Mouse (Mus musculus): ENCODE data around the gene Pcsk5.
A peak's percentile ranks its signal among the peaks of the same experiment; 100 is the strongest.

Gene Pcsk5

DNA sequence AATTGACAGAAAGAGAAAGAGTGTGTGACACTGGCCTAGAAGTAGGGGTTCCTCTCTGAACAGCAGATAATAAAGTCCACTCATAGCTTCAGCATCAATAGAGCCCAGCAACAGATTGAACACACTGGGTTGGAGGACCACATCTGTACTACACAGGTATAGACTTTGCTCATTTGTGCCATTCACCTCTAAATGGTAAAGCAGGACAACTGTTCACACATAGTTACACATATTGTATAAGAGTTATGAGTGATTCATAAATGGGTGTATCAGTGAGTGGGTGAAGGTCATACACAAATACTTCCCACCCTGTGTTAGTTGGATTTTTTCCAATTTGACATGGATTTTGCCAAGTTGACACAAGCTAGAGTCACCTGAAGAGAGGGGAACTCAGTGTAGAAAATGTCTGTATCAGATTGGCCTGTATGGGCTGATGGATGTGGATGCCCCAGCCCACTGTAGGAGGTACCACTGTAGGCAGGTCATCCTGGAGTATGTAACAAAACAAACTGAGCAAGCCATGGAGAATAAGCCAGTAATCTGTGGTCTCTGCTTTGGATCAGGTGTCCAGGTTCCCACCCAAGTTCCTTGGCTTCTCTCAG is 104.7 kb downstream of the Pcsk5 start:
- DNase-seq, result no peak

DNA sequence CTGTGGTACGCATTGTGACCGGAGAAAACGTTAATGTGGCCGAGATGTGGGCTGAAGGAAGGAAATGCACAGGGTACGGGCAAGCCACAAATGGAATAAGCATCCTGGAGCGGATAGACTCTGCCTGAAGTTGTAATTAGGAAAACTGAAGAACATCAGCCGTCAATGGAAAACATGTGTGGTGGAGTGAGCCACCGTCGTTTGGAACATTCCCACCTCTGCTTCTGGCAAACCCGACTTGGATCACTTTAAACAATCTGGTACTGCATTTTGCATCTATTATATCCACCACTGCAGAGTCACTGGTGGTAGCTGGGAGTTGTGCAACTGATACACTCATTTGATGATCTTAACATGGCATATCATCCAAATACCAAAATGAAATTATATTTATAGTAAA is 120.4 kb downstream of the Pcsk5 start:
- DNase-seq, result no peak

DNA sequence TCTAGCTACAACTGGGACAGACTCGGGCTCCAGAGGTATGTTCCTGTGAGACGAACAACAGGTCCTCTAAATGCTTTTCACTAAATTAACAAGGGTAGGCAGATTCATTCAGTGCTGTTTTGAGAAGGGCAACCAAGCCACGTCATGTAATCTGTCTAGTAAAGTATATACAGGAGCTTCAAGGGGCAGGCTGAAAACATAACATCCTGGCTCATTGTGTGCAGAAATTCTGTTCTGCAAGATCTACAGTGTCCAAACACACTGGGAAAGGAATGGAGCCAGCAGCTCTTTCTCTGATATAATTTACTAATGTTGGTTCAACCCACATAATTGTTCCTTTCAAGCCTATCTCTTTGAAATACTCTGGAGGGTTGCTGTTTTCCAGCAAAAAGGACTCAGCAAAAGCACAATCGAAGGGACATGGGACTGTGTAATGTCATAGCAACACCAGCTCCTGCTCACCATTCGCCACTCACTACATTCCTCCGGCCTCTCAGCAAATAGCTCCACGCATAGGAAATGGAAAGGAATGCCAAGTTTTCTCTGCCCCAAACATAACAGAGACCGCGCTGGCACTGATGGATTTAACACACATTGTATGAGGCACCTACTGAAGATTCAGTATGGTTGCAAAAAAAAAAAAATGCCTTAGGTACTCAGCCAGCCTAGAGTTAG is 122.0 kb downstream of the Pcsk5 start:
- DNase-seq, result no peak

DNA sequence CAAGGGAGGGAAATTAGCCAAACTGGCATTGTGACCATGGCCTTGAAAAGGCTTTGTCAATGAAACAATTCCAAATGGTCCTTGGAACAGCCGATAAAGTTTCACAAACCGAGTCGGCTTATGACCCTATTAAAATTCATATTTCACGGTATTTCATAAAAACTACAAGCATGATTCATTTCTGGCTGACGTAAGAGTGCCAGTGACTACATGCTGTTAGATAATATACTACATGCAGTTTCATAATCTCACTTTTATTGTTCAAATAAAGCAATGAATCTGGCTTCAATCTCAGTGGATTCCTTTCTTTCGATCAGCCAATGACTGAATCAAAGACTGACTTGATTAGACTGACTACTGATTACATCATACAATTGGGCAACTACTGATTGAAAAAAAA is 145.8 kb downstream of the Pcsk5 start:
- no peak for DNase-seq

DNA sequence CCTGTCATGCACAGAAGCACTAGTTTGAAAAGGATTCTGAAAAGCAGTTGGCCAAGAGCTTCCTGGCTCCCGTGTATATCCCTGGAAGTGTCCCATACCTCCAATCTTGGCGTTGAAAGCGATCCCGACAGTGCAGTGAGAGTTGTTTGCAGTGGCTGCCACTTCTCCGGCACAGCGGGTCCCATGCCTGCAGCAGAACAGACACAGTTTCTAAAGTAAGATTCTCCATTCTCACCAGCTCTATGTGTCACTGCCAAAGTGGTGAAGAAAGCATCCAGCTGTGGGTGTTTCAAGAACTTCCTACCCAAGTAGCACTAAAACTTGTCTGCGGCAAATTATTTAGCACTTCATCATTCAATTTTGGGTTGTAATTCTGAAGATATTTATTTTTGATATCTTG is 159.1 kb downstream of the Pcsk5 start:
- DNase-seq, result no peak

DNA sequence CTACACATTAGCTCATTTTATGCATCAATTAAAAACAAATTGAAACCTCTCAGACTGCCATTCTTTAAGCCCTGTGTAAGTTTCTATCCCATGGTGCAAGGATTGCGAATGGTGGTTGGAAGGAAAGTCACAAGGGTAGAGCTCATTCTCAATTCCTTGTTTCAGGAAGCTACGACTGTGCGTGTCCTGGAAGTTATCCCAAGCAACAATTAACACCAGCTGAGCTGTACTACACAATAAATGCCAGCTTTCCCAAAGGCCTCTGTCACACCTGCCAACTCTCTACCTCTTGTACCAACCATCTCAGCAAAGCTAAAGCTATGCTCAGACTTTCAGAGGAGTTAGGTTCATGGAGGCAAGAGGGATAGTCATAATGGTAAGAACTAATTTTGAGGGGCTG is 174.8 kb downstream of the Pcsk5 start:
- DNase-seq, result no peak

DNA sequence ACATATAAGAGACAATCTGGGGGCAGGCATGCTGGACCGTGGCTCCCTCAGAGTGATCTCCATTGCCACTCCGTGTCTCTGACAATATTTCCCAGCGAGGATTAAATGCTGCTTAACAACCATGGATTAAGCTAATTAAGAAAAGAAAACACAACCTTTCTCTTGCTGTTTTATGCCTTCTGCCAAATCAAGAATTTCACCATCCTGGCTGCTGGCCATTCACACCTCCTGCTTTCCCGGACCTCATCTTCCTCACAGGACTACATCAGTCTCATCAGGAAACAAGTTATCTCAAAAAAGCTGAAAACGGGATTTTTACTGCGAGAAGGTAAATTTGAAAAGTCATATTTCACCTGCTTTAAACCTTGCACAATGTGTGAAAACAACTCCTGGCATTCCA is 175.2 kb downstream of the Pcsk5 start:
- no peak for DNase-seq

DNA sequence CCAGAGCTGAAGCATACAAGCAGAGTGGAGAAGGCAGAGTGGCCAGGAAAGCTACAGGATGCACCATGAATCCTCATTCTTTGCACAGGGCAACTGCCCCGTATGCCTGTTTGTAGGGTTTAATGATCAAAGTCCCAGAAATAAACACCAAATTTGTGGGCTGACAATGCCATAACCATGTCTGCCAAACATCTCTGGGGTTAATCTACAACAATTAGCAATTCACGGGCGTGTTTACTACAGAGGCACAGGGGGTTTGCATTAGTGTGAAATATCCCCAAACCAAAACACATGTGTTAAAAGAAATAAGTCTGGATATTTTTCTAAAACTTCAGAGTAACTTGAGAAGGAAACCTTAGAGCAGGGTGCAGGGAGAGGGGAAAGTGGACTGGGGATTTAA is 178.1 kb downstream of the Pcsk5 start:
- DNase-seq, result no peak

DNA sequence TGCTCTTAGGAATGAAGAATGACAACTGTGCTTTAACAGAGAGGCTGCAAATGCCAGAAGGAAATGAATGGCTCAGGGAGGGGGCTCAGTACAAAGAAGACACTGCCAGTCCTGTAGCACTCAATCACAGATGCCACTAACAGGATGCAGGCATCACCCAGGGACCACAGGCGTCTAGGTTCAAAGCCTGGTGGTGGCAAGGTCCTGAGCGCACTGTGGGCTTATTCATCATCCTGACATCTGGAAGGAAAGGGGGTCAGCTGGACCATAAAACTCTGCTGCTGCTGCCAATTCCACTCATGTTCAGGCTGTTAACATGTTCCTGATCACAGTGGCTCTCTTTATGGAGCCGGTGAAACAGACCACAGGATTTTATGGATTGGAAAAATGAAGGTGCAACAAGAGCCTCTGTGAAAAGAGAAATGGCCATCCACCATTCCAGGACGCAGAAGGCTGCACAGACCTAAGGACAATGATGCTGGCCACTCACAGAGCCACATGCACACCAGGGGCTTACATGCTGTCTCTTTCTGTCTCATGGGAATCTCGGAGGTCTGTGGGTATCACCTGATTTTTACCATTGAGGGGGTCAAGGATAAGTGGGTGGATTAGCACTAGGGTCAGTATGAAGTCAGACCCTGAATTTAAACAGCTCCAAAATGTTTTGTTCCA is 186.5 kb downstream of the Pcsk5 start:
- peak; percentile 11 for DNase-seq

DNA sequence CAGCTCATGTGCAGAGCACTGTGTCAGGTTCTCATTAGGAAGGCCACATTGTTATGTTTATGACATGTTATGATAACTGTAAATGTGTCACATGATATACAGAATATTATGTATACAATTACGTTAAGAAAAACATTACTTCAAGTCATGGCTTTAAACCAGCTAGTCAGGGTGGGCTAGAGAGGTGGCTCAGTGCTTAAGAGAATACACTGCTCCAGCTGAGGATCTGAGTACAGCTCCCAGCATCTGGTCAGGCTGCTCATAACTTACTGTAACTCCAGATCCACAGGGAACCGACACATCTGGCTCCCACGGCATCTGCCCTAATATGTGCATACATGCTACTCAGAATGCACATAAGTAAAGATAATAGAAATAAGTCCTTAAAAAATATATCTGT is 187.5 kb downstream of the Pcsk5 start:
- DNase-seq, result no peak

DNA sequence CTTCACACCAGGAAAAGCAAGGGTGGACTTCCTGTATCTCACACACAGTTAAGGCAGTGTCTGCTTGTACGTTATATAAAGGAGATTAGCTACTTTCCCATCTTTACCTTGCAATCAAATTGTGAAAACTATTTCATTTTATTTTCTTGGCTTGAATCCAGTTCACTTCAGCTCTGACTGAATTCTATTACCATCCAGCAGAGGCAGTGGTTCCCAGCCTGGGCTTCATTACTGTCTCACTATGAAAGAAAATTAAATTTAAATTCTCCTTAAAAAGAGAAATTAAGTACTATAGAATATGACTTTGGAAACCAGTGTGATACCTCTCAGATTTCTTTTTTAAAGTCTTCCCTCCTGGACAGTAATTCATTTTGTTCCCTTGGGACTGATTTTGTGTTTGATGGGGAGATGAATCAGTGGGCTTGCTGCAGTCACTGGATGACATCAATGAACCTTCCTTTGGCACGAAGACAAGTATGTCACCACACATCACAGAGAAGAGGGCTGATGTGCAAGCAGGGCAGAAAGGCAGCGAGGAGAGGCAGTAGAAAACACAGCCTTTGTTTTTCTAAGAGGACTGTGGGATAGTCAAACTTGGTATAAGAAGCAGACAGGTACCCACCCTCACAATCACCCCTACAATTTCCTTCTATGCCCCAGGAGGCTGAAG is 194.2 kb downstream of the Pcsk5 start:
- DNase-seq, result no peak

DNA sequence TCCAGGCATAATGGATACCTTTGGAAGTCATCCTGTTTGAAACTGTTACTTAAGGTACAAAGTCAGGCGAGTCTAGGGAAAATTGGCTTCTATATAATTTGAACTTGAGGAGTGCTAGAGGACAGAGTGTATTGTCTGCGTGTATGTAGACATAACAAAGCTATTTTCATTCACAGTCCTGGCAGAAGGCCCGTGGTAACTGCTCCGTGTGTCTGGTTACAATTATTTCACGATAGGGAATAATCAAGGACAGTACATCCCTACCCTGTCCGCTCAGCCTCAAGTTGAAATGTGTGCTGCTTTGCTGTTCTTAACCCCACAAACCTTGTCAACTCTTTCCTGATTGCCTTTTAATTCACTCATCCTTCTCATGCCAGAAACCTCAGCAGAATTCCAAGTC is 201.4 kb downstream of the Pcsk5 start:
- no peak for DNase-seq

DNA sequence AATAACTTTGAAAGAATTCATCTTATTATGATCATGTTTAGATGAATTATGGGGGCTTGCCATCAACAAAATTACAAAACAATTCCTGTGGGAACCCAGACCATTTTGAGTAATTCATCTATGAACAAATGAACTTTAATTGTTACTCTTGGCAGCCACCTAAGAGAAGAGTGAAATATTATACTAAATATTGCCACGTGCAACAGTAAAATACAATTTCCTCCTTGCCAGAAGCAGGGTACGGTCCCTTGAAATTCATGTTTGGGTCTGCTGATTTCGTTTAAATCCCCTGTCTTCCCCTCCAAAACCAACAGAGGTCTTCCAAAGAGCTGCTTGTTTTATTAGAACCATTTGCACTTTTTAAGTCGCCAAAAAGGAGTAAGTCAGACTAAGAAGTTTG is 221.8 kb downstream of the Pcsk5 start:
- peak; percentile 4 for DNase-seq

DNA sequence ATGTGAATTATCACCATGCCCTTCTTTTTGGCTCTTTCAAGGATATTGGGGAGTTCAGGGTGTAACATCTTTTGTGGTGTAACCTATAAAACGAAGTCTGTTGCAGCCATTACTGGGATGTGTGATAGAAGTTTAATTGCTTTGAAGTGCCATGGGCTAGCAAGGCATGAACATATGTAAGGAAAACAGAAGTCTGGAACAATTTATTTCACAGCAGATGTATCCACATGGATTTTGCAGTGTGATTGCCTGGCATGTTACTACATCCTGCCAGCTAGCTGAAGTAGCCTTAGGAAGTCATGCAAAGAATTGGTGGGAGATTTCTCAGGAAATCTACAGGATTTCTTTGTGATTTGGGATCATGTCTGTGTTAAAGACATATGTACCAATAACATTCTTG is 230.9 kb downstream of the Pcsk5 start:
- no peak for DNase-seq

DNA sequence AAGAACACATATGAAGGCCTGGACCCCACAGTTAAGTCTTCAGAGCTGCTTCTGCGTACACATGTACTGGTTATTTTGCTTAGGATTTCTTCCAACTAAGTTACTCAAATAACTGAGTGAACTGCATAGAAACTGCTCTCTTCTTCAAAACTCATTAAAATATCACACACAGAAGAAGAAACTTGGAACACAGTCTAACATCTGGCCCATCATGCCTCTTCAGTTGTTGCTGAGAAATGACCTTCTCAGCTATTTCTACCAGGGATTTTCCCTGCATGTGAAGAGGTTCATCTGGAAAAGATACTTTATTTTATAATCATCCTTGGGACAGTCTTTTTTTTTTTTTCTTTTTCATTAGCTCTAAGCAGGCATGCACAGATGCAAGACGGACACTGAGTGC is 231.3 kb downstream of the Pcsk5 start:
- DNase-seq, result no peak

DNA sequence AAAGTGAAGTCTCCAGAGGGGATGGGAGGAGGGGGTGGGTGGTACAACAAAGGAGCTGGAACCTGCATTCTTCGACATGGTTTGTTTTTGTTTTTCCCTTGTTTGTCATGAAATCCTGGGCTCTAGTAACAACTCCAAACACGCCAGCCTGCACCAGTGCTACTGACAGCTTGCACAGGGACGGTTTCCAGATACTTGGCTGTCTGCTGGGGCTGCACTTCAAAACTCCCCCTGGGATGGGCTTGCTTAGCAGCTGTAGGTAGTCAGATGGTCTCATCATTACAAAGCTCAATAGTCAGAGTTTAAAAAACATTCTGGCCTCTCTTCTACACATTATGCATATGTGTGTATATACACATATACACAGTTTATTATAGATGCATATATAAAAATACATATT is 234.1 kb downstream of the Pcsk5 start:
- DNase-seq, result no peak

DNA sequence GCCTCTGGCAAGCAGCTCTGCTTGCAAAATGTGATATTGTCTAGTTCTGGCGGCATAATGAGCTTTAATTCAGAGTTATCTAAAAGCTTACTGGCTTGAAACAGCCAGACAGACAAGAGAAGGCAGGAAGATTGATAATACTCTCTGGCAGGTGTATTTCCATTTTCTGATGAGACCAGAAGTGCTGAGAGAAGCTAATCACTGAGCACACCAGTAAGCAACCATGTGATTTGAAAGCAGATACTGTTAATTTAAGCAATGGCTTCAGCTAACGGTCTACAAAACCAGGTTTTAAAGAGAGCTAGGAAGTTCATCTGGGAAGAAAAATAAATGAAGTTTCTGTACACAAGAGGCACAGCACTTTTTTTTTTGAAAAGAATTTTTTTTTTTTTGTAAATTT is 237.1 kb downstream of the Pcsk5 start:
- DNase-seq, result no peak

DNA sequence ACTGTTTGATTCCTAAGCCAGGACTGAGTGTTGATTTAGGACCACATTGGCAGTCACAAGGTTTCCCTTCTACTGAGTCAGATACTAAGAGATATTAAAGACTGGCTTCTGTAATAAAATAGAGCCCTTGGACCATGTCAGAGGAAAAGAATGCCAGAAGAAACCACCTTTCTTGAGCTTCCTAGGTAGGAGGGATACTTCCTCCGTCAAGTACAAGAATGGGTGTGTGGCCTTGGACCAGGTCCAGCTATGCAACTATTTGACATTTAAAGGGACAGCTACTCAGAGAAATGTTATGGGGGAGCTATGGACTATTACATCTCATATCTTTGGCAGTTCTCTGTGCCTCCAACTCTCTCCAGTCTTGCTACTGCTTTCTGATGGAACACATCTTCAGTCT is 244.6 kb downstream of the Pcsk5 start:
- no peak for DNase-seq

DNA sequence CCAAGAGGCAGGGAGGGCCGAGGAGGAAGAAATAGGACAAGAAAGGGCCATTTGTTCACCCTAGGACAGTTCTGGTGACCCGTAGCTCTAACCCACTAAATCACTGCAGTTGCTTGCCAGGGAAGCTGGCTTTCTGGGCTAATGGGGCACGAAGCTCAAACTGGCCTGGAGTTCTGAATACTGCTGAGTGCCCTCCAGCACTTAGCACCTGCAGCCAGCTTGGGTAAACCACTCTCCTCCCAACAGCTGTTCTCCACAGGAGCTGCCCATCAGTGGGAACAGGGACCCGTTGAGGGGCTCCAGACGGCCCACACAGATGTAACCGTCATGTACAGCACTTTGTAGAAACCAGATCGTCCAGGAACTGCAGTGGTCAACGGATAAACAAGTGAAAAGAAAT is 246.1 kb downstream of the Pcsk5 start:
- DNase-seq, result no peak

DNA sequence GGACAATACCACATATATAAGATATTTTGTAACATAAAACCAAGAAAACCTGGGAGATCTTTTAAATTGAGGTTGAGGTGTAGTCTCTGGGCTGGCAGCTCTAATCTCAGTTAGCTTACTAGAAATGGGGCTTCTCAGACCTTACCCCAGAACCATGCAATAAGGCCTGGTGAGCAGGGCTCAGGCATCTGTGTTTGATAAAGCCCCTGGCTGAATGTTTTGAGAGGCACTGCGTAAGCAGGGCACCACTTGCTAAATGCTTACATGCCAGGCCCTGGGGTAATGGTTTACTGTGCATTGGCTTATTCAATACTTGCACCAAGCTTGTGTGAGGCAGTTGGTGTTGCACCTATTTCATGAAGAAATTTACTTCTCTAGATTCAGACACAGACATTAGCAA is 247.1 kb downstream of the Pcsk5 start:
- DNase-seq, result no peak

DNA sequence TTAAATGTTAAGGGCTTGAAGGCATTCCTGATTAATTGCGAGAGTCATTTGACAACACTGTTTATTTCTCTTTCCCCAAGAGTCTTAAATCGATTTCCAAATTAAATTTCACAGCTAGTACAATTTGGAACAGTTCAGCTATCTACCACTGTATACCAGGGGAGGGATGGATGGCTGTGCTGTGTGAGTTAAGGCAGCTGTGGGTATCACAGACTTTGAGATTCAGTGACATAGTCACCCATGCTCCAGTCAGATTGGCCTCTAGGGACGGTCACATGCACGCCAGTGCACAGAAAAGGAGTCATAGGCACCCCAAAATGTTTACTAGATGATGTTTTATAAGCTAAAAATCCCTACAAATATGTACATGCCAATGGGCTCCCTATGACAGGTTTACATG is 260.0 kb downstream of the Pcsk5 start:
- DNase-seq, result no peak

DNA sequence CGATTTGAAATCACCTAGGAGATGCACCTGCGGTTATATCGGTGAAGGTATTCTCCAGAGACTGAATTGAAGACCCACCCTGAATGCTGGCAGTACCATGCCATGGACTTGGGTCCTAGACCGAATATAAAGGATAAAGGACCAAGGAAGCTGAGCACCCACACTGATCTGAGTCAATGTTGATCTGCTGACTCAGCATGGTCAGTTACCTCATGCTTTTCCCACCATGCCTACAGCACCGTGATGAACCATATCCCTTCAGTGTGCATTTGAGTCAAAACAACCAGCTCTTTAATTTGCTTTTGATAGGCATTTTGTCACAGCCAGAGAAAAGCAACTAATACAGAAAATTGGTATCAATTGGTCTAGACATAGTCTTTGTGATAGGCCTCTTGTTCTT is 262.9 kb downstream of the Pcsk5 start:
- DNase-seq, result no peak

DNA sequence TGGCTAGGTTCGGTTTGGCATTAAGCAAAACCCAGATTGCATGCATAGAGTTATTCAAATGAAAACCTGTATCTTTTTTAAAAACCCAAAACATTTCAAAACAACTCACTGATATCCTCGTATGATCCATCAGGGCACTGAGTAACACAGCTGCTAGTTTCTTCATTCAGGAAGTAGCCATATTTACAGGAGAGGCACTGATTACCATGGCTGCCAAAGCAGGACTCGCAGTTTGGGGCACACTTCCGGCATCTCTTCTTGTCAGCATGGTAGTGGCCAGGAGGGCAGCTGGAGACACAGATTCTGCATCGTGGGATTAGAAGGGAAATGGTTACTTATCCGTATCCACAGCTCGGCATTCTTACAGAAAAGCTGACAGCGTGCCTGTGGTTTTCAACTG is 265.1 kb downstream of the Pcsk5 start:
- DNase-seq, result no peak

DNA sequence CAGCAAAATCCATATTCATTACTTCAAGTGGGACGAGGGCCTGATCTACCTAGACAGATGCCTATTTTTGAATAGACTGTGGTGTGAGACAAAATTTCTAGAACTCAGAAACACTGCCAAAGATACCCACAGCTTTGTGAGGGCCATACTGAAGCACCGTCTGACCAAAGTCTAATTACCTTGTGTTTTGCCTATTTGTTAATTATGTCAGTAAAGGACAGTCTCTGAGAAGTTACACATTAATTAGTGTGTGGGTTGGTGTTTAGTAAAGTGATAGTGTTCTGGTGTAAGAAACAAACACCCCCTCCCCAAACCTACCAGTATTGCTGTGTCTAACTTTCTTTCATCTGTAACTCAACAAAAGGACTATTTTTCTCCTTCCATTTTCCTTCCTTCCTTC is 266.5 kb downstream of the Pcsk5 start:
- peak; percentile 66 for DNase-seq

Data from kidney, adult 9 months (tissue).